9 mouse cellular contexts compared by ENCODE assay signal in genomic region chr9:20694721-20695235, GRCm38 (mm10). TPM values are rescaled to one million over a fixed set of nuclear protein-coding genes. Genes with fewer than 3 reads are reported as not detected.
A peak's percentile ranks its signal among the peaks of the same experiment; 100 is the strongest.
DNase-seq lines count a peak whose midpoint lies in the region; ATAC-seq lines count a peak whose summit lies in the region.
"Had no signal": no experiment of that assay in that cellular context is flagged by ENCODE, and none has a peak within 500 bp of the region (broad histone marks: within the 10 kb centered on the region; RNA-seq: fewer than 3 reads in every experiment).

No protein-coding gene starts in this region.

- no peak overlapping the region for H3K27ac ChIP-seq in heart, embryonic 13.5 days (replicated peaks)
- peak overlapping the region; percentile 47 for H3K27ac ChIP-seq in hindbrain, embryonic 11.5 days (ENCODE audit: low read depth, low read length)
- H3K27ac ChIP-seq in midbrain, embryonic 12.5 days (replicated peaks): peak overlapping the region; percentile 35

- H3K4me3 ChIP-seq in heart, embryonic 13.5 days: peak overlapping the region; percentile 46
- H3K4me3 ChIP-seq in hindbrain, embryonic 11.5 days (ENCODE audit: low read depth, low read length): peak overlapping the region; percentile 17; the same call in 1 of the 2 replicates
- H3K4me3 ChIP-seq in midbrain, embryonic 12.5 days: peak overlapping the region; percentile 30

- peaks cover 22% of the 10 kb centered on the region for H3K4me1 ChIP-seq in heart, embryonic 13.5 days
- peaks cover 18% of the 10 kb centered on the region; the same call in 1 of the 2 replicates for H3K4me1 ChIP-seq in hindbrain, embryonic 11.5 days (replicated peaks; ENCODE audit: control insufficient read depth, insufficient read depth, low read length)
- H3K4me1 ChIP-seq in midbrain, embryonic 12.5 days: peaks cover 41% of the 10 kb centered on the region

- peaks cover 3% of the 10 kb centered on the region; the same call in 1 of the 2 replicates for H3K9me3 ChIP-seq in heart, embryonic 13.5 days
- H3K9me3 ChIP-seq in hindbrain, embryonic 11.5 days (ENCODE audit: control insufficient read depth, low read length): no peaks in the 10 kb centered on the region
- no peaks in the 10 kb centered on the region for H3K9me3 ChIP-seq in midbrain, embryonic 12.5 days

- no peaks in the 10 kb centered on the region for H3K36me3 ChIP-seq in heart, embryonic 13.5 days
- no peaks in the 10 kb centered on the region for H3K36me3 ChIP-seq in hindbrain, embryonic 11.5 days (ENCODE audit: control insufficient read depth, insufficient read depth, low read length)
- no peaks in the 10 kb centered on the region for H3K36me3 ChIP-seq in midbrain, embryonic 12.5 days

- peak overlapping the region; percentile 69 for H3K4me2 ChIP-seq in heart, embryonic 13.5 days
- peak overlapping the region; percentile 36 for H3K4me2 ChIP-seq in hindbrain, embryonic 11.5 days (replicated peaks; ENCODE audit: low read depth, low read length)
- peak overlapping the region; percentile 50 for H3K4me2 ChIP-seq in midbrain, embryonic 12.5 days (replicated peaks)

- no peak for DNase-seq in heart, adult 9 months (ENCODE audit: low spot score in 2 of 2)
- peak; percentile 33 to 44 for DNase-seq in adrenal gland, postnatal 36 days
- DNase-seq in hindbrain, embryonic 11.5 days (ENCODE audit: low spot score): peak; percentile 43
- DNase-seq in thymus, postnatal 0 days (ENCODE audit: low spot score): no peak
- DNase-seq in frontal cortex, postnatal 10 days (ENCODE audit: low spot score in 2 of 2): no peak

- 4% methylated on average over 25 of the region's 25 CpGs for WGBS in heart, embryonic 13.5 days
- 4% methylated on average over 25 of the region's 25 CpGs for WGBS in hindbrain, embryonic 11.5 days
- 3% methylated on average over 25 of the region's 25 CpGs for WGBS in midbrain, embryonic 12.5 days

- H3K27me3 ChIP-seq in heart, embryonic 13.5 days (replicated peaks): peaks cover 54% of the 10 kb centered on the region
- H3K27me3 ChIP-seq in hindbrain, embryonic 11.5 days (ENCODE audit: control insufficient read depth, insufficient read depth, low read length): no peaks in the 10 kb centered on the region
- no peaks in the 10 kb centered on the region for H3K27me3 ChIP-seq in midbrain, embryonic 12.5 days

- H3K9ac ChIP-seq in heart, embryonic 13.5 days: peak overlapping the region; percentile 60
- H3K9ac ChIP-seq in hindbrain, embryonic 11.5 days (ENCODE audit: low read depth, low read length): peak overlapping the region; percentile 7; the same call in 1 of the 2 replicates
- no peak overlapping the region; the same call in 1 of the 2 replicates for H3K9ac ChIP-seq in midbrain, embryonic 12.5 days (replicated peaks)

- ATAC-seq in heart, embryonic 13.5 days (ENCODE audit: extremely low read depth, insufficient number of reproducible peaks, low FRiP score, low TSS enrichment): no peak
- ATAC-seq in hindbrain, embryonic 11.5 days (ENCODE audit: low FRiP score): no peak
- no peak for ATAC-seq in midbrain, embryonic 12.5 days (ENCODE audit: low FRiP score, low read depth)
- ATAC-seq in megakaryocyte-erythroid progenitor cell, adult 5-6 weeks (replicated peaks; ENCODE audit: low FRiP score, low TSS enrichment, poor library complexity, severe bottlenecking): no peak
- ATAC-seq: Patski had no signal

RNA-seq across cellular contexts. Expression of gene Pin1, which starts 42.9 kb away (rescaled TPM):
- polyA plus RNA-seq in heart, embryonic 13.5 days (2015; fragmentation: Nextera tagmentation; extraction: Ambion mirVana): 47.5 and 53.1 TPM in 2 replicates
- 10 to 100 TPM; 24.5 to 27.8 TPM for total RNA-seq in adrenal gland, postnatal 36 days (2021)
- polyA plus RNA-seq in hindbrain, embryonic 11.5 days (2014; fragmentation: Nextera tagmentation; extraction: Ambion mirVana): 65.2 and 65.9 TPM in 2 replicates
- 54.6 and 54.8 TPM in 2 replicates for polyA plus RNA-seq in midbrain, embryonic 12.5 days (2016; fragmentation: Nextera tagmentation; extraction: Ambion mirVana)
- 54.9 and 56.7 TPM in 2 replicates for polyA plus RNA-seq in thymus, postnatal 0 days (2015; fragmentation: Nextera tagmentation; extraction: Ambion mirVana)
- total RNA-seq in megakaryocyte-erythroid progenitor cell, adult 5-6 weeks (2014; fragmentation: Nextera tagmentation): 15.2 and 18.6 TPM in 2 replicates
- 11.5 and 18.2 TPM in 2 replicates for total RNA-seq in megakaryocyte-erythroid progenitor cell, adult 5-6 weeks (2017)

RNA-seq across cellular contexts. Expression of gene Fbxl12, which starts 50.2 kb away (rescaled TPM):
- 14.9 and 15.7 TPM in 2 replicates for polyA plus RNA-seq in heart, embryonic 13.5 days (2015; fragmentation: Nextera tagmentation; extraction: Ambion mirVana)
- total RNA-seq in adrenal gland, postnatal 36 days (2021): 10 to 100 TPM; 14.7 to 16.5 TPM
- polyA plus RNA-seq in hindbrain, embryonic 11.5 days (2014; fragmentation: Nextera tagmentation; extraction: Ambion mirVana): 12.6 and 14.3 TPM in 2 replicates
- polyA plus RNA-seq in midbrain, embryonic 12.5 days (2016; fragmentation: Nextera tagmentation; extraction: Ambion mirVana): 19.2 and 20.5 TPM in 2 replicates
- 149 and 159 TPM in 2 replicates for polyA plus RNA-seq in thymus, postnatal 0 days (2015; fragmentation: Nextera tagmentation; extraction: Ambion mirVana)
- total RNA-seq in megakaryocyte-erythroid progenitor cell, adult 5-6 weeks (2014; fragmentation: Nextera tagmentation): 19.6 and 24.5 TPM in 2 replicates
- total RNA-seq in megakaryocyte-erythroid progenitor cell, adult 5-6 weeks (2017): 2.6 and 3.8 TPM in 2 replicates

RNA-seq across cellular contexts. Expression of gene Olfm2, which starts 51.4 kb away (rescaled TPM):
- polyA plus RNA-seq in heart, embryonic 13.5 days (2015; fragmentation: Nextera tagmentation; extraction: Ambion mirVana): 0.70 and 0.79 TPM in 2 replicates
- under 1 TPM; 0.79 TPM for total RNA-seq in adrenal gland, postnatal 36 days (2021)
- 64.4 and 65.1 TPM in 2 replicates for polyA plus RNA-seq in hindbrain, embryonic 11.5 days (2014; fragmentation: Nextera tagmentation; extraction: Ambion mirVana)
- 40.8 and 42.9 TPM in 2 replicates for polyA plus RNA-seq in midbrain, embryonic 12.5 days (2016; fragmentation: Nextera tagmentation; extraction: Ambion mirVana)
- polyA plus RNA-seq in thymus, postnatal 0 days (2015; fragmentation: Nextera tagmentation; extraction: Ambion mirVana): 0.24 and 0.52 TPM in 2 replicates
- total RNA-seq in megakaryocyte-erythroid progenitor cell, adult 5-6 weeks (2014; fragmentation: Nextera tagmentation): not detected in 2 replicates
- not detected in 2 replicates for total RNA-seq in megakaryocyte-erythroid progenitor cell, adult 5-6 weeks (2017)

RNA-seq across cellular contexts. Expression of gene Ubl5, which starts 52.1 kb away (rescaled TPM):
- 327 and 367 TPM in 2 replicates for polyA plus RNA-seq in heart, embryonic 13.5 days (2015; fragmentation: Nextera tagmentation; extraction: Ambion mirVana)
- total RNA-seq in adrenal gland, postnatal 36 days (2021): 100 to 1,000 TPM; 354 to 362 TPM
- polyA plus RNA-seq in hindbrain, embryonic 11.5 days (2014; fragmentation: Nextera tagmentation; extraction: Ambion mirVana): 448 and 456 TPM in 2 replicates
- polyA plus RNA-seq in midbrain, embryonic 12.5 days (2016; fragmentation: Nextera tagmentation; extraction: Ambion mirVana): 463 and 492 TPM in 2 replicates
- polyA plus RNA-seq in thymus, postnatal 0 days (2015; fragmentation: Nextera tagmentation; extraction: Ambion mirVana): 658 and 685 TPM in 2 replicates
- 379 and 438 TPM in 2 replicates for total RNA-seq in megakaryocyte-erythroid progenitor cell, adult 5-6 weeks (2014; fragmentation: Nextera tagmentation)
- total RNA-seq in megakaryocyte-erythroid progenitor cell, adult 5-6 weeks (2017): 101 and 188 TPM in 2 replicates

Comparison
In these comparisons a context has a peak if more than half of its experiments do, and no peak if none do; other contexts are left out.
1. DNase-seq: peak in adrenal gland, postnatal 36 days (2 of 2) and hindbrain, embryonic 11.5 days (single experiment); none in heart, adult 9 months (0 of 2), thymus, postnatal 0 days (single experiment) and frontal cortex, postnatal 10 days (0 of 2).
2. RNA of gene Olfm2, which starts 51.4 kb away (polyA plus RNA-seq): 64.4 to 65.1 TPM in hindbrain, embryonic 11.5 days and 40.8 to 42.9 TPM in midbrain, embryonic 12.5 days; 0.70 to 0.79 TPM in heart, embryonic 13.5 days and 0.24 to 0.52 TPM in thymus, postnatal 0 days; every median in the first group is over 10 times any median in the second.
3. Peak in every context shown above with its lines, with median percentiles within 50 percentile points of each other: H3K4me2 ChIP-seq and H3K4me3 ChIP-seq.